Mouse (Mus musculus): ENCODE results near the gene Ankrd23. TPM values are rescaled to one million over a fixed set of nuclear protein-coding genes. Genes with fewer than 3 reads are reported as not detected.
A peak's percentile ranks its signal among the peaks of the same experiment; 100 is the strongest.

The Ankrd23 gene
- polyA plus RNA-seq, 1 experiment from 2014 or later: 12.7 TPM

- no peak for ATAC-seq
- 78% methylated on average over 1 of the region's 1 CpGs for WGBS
- H3K4me2 ChIP-seq (replicated peaks): no peak overlapping the region
- no peaks in the 10 kb centered on the region; the same call in 1 of the 2 replicates for H3K9me3 ChIP-seq
- H3K36me3 ChIP-seq: no peaks in the 10 kb centered on the region
- H3K27me3 ChIP-seq (replicated peaks): no peaks in the 10 kb centered on the region
- H3K4me3 ChIP-seq (replicated peaks): no peak overlapping the region
- H3K27ac ChIP-seq: 0 out of 2 replicates have a peak overlapping the region, but pooled peaks have one; percentile 5
- peaks cover 76% of the 10 kb centered on the region for H3K4me1 ChIP-seq (replicated peaks)
- H3K9ac ChIP-seq: no peak overlapping the region
These were observed 36.0 kb upstream of the Ankrd23 start for GRCm38 (mm10) chr1:36572709-36573108.

GRCm38 (mm10) chr1:36572140-36572700 lies 35.5 kb upstream of the Ankrd23 start:
- no peak overlapping the region for H3K9ac ChIP-seq
- no peak overlapping the region for H3K4me2 ChIP-seq (replicated peaks)
- 0 out of 2 replicates have a peak overlapping the region, but pooled peaks have one; percentile 5 for H3K27ac ChIP-seq
- ATAC-seq: no peak
- H3K36me3 ChIP-seq: no peaks in the 10 kb centered on the region
- H3K9me3 ChIP-seq: no peaks in the 10 kb centered on the region; the same call in 1 of the 2 replicates
- no peak overlapping the region for H3K4me3 ChIP-seq (replicated peaks)
- H3K4me1 ChIP-seq (replicated peaks): peaks cover 75% of the 10 kb centered on the region
- 57% methylated on average over 2 of the region's 2 CpGs for WGBS
- no peaks in the 10 kb centered on the region for H3K27me3 ChIP-seq (replicated peaks)

GRCm38 (mm10) chr1:36571627-36572026 lies 34.9 kb upstream of the Ankrd23 start:
- Histone ChIP-seq H3K9ac (no peak overlapping the region), H3K4me3 (replicated peaks) (no peak overlapping the region), H3K27ac (no peak overlapping the region), H3K4me2 (replicated peaks) (no peak overlapping the region), H3K9me3 (no peaks in the 10 kb centered on the region; the same call in 1 of the 2 replicates), H3K27me3 (replicated peaks) (no peaks in the 10 kb centered on the region), H3K4me1 (replicated peaks) (peaks cover 69% of the 10 kb centered on the region), H3K36me3 (no peaks in the 10 kb centered on the region)
- ATAC-seq: no peak
- WGBS: 41% methylated on average over 6 of the region's 6 CpGs

- Histone ChIP-seq H3K4me3 (replicated peaks) (no peak overlapping the region), H3K27ac (no peak overlapping the region), H3K36me3 (no peaks in the 10 kb centered on the region), H3K4me1 (replicated peaks) (peaks cover 56% of the 10 kb centered on the region), H3K27me3 (replicated peaks) (no peaks in the 10 kb centered on the region), H3K4me2 (replicated peaks) (no peak overlapping the region), H3K9ac (no peak overlapping the region), H3K9me3 (no peaks in the 10 kb centered on the region; the same call in 1 of the 2 replicates)
- peak; percentile 46 for ATAC-seq
- WGBS: 89% methylated on average over 5 of the region's 5 CpGs
These were observed 33.6 kb upstream of the Ankrd23 start for GRCm38 (mm10) chr1:36570320-36570719.

GRCm38 (mm10) chr1:36569694-36570276 lies 33.1 kb upstream of the Ankrd23 start:
- Histone ChIP-seq H3K4me2 (replicated peaks) (no peak overlapping the region), H3K27me3 (replicated peaks) (no peaks in the 10 kb centered on the region), H3K9me3 (no peaks in the 10 kb centered on the region; the same call in 1 of the 2 replicates), H3K4me1 (replicated peaks) (peaks cover 53% of the 10 kb centered on the region), H3K27ac (peak overlapping the region; percentile 69), H3K9ac (no peak overlapping the region), H3K36me3 (no peaks in the 10 kb centered on the region), H3K4me3 (replicated peaks) (no peak overlapping the region)
- no peak for ATAC-seq
- WGBS: 52% methylated on average over 7 of the region's 7 CpGs

- no peak overlapping the region for H3K9ac ChIP-seq
- H3K9me3 ChIP-seq: no peaks in the 10 kb centered on the region; the same call in 1 of the 2 replicates
- 59% methylated on average over 4 of the region's 4 CpGs for WGBS
- no peaks in the 10 kb centered on the region for H3K36me3 ChIP-seq
- H3K4me2 ChIP-seq (replicated peaks): no peak overlapping the region
- no peak overlapping the region for H3K4me3 ChIP-seq (replicated peaks)
- no peak for ATAC-seq
- peaks cover 43% of the 10 kb centered on the region for H3K4me1 ChIP-seq (replicated peaks)
- H3K27me3 ChIP-seq (replicated peaks): no peaks in the 10 kb centered on the region
- peak overlapping the region; percentile 71 for H3K27ac ChIP-seq
These were observed 32.1 kb upstream of the Ankrd23 start for GRCm38 (mm10) chr1:36568776-36569175.

- Histone ChIP-seq H3K27ac (peak overlapping the region; percentile 71), H3K9ac (no peak overlapping the region), H3K36me3 (no peaks in the 10 kb centered on the region), H3K4me3 (replicated peaks) (no peak overlapping the region), H3K4me1 (replicated peaks) (peaks cover 41% of the 10 kb centered on the region), H3K4me2 (replicated peaks) (no peak overlapping the region; the same call in 1 of the 2 replicates), H3K9me3 (no peaks in the 10 kb centered on the region), H3K27me3 (replicated peaks) (no peaks in the 10 kb centered on the region)
- 44% methylated on average over 21 of the region's 21 CpGs for WGBS
- ATAC-seq: no peak
These were observed 31.3 kb upstream of the Ankrd23 start for GRCm38 (mm10) chr1:36567818-36568603.

- WGBS: 41% methylated on average over 2 of the region's 2 CpGs
- Histone ChIP-seq H3K36me3 (no peaks in the 10 kb centered on the region), H3K4me3 (replicated peaks) (no peak overlapping the region), H3K9me3 (no peaks in the 10 kb centered on the region), H3K4me1 (replicated peaks) (peaks cover 40% of the 10 kb centered on the region), H3K27ac (no peak overlapping the region), H3K4me2 (replicated peaks) (no peak overlapping the region), H3K9ac (no peak overlapping the region), H3K27me3 (replicated peaks) (no peaks in the 10 kb centered on the region)
- no peak for ATAC-seq
These were observed 29.7 kb upstream of the Ankrd23 start for GRCm38 (mm10) chr1:36566425-36566824.

GRCm38 (mm10) chr1:36564101-36564500 lies 27.4 kb upstream of the Ankrd23 start:
- no peak overlapping the region for H3K9ac ChIP-seq
- H3K4me2 ChIP-seq (replicated peaks): no peak overlapping the region
- peaks cover 34% of the 10 kb centered on the region for H3K4me1 ChIP-seq (replicated peaks)
- H3K4me3 ChIP-seq (replicated peaks): no peak overlapping the region
- H3K36me3 ChIP-seq: no peaks in the 10 kb centered on the region
- no peak overlapping the region for H3K27ac ChIP-seq
- no peak for ATAC-seq
- no peaks in the 10 kb centered on the region for H3K9me3 ChIP-seq
- WGBS: 66% methylated on average over 6 of the region's 6 CpGs
- no peaks in the 10 kb centered on the region for H3K27me3 ChIP-seq (replicated peaks)

GRCm38 (mm10) chr1:36563632-36564031 lies 26.9 kb upstream of the Ankrd23 start:
- H3K4me3 ChIP-seq (replicated peaks): no peak overlapping the region
- WGBS: 72% methylated on average over 4 of the region's 4 CpGs
- H3K9ac ChIP-seq: no peak overlapping the region
- no peaks in the 10 kb centered on the region for H3K27me3 ChIP-seq (replicated peaks)
- H3K9me3 ChIP-seq: no peaks in the 10 kb centered on the region
- no peak overlapping the region for H3K4me2 ChIP-seq (replicated peaks)
- no peak for ATAC-seq
- no peaks in the 10 kb centered on the region for H3K36me3 ChIP-seq
- peaks cover 35% of the 10 kb centered on the region for H3K4me1 ChIP-seq (replicated peaks)
- H3K27ac ChIP-seq: no peak overlapping the region

- 79% methylated on average over 2 of the region's 2 CpGs for WGBS
- no peak overlapping the region for H3K27ac ChIP-seq
These were observed 26.5 kb upstream of the Ankrd23 start for GRCm38 (mm10) chr1:36563197-36563596.

GRCm38 (mm10) chr1:36562388-36562787 lies 25.7 kb upstream of the Ankrd23 start:
- WGBS: 63% methylated on average over 4 of the region's 4 CpGs
- Histone ChIP-seq H3K4me3 (replicated peaks) (no peak overlapping the region), H3K27ac (no peak overlapping the region), H3K36me3 (no peaks in the 10 kb centered on the region), H3K9me3 (no peaks in the 10 kb centered on the region), H3K4me2 (replicated peaks) (no peak overlapping the region), H3K4me1 (replicated peaks) (peaks cover 31% of the 10 kb centered on the region), H3K9ac (no peak overlapping the region), H3K27me3 (replicated peaks) (no peaks in the 10 kb centered on the region)
- ATAC-seq: no peak

More at GRCm38 (mm10) chr1:36563197-36563596, 26.5 kb upstream of the Ankrd23 start:
- H3K36me3 ChIP-seq: no peaks in the 10 kb centered on the region
- peaks cover 35% of the 10 kb centered on the region for H3K4me1 ChIP-seq (replicated peaks)
- no peak overlapping the region for H3K4me3 ChIP-seq (replicated peaks)
- H3K4me2 ChIP-seq (replicated peaks): no peak overlapping the region
- H3K9ac ChIP-seq: no peak overlapping the region
- no peaks in the 10 kb centered on the region for H3K27me3 ChIP-seq (replicated peaks)
- no peak for ATAC-seq
- H3K9me3 ChIP-seq: no peaks in the 10 kb centered on the region

Measured in intestine, embryonic 15.5 days (tissue).